Mouse (Mus musculus): ENCODE results near the gene Ccdc148.

GRCm38 (mm10) chr2:58783526-58783925 lies 377.0 kb downstream of the Ccdc148 start:
- TF ChIP-seq CTCF (IDR thresholded peaks at IDR 0.05; ENCODE audit: extremely low read depth, insufficient read length, insufficient replicate concordance, low read depth, low read length) = no peak
- TF ChIP-seq POLR2A (IDR thresholded peaks at IDR 0.05; ENCODE audit: low read depth, low read length) = no peak

All from small intestine, adult 2 months (tissue).